Mouse (Mus musculus) forebrain, embryonic 14.5 days (tissue): ENCODE measurements at regions not wholly inside any gene's neighbourhood (a gene's known extent, or its start where the extent isn't known, plus 50 kb on each side); places are given as distances from the start of the nearest gene placed in this dataset.

Source experiments
- ATAC-seq: fragments of 200-750 bp; cut with Nextera tagmentation; 2 replicates; pipeline ENCODE4 v1.8.0; 2017; ENCODE audit warnings: mild to moderate bottlenecking, moderate library complexity
- DNase-seq: peaks from one replicate; pipeline ENCODE4 v3.0.0-alpha.2; 2015; ENCODE audit warnings: low spot score
- H3K27ac ChIP-seq: fragments of 300-500 bp; sonication (generic); 2 replicates; pipeline ENCODE4 v1.5.1; 2014; ENCODE audit warnings: low read depth, mild to moderate bottlenecking, control low read depth, low read length, moderate library complexity
- H3K27me3 ChIP-seq: fragments of 300-500 bp; sonication (generic); replicated peaks from 2 replicates; pipeline ENCODE4 v1.6.1; 2014; ENCODE audit warnings: low read length, control low read depth, mixed read lengths; ENCODE audit not compliant: control insufficient read depth, insufficient read depth
- H3K36me3 ChIP-seq: fragments of 300-500 bp; sonication (generic); 2 replicates; pipeline ENCODE4 v1.6.1; 2014; ENCODE audit warnings: low read length, control low read depth; ENCODE audit not compliant: control insufficient read depth, insufficient read depth
- H3K4me1 ChIP-seq: fragments of 300-500 bp; sonication (generic); 2 replicates; pipeline ENCODE4 v1.6.1; 2014; ENCODE audit warnings: antibody characterized with exemption, low read length, control low read depth; ENCODE audit not compliant: control insufficient read depth, insufficient read depth
- H3K4me2 ChIP-seq: fragments of 300-500 bp; sonication (generic); 2 replicates; pipeline ENCODE4 v1.6.1; 2014; ENCODE audit warnings: mild to moderate bottlenecking, control low read depth, low read length
- H3K4me3 ChIP-seq: fragments of 300-500 bp; sonication (generic); 2 replicates; pipeline ENCODE4 v1.5.1; 2014; ENCODE audit warnings: low read depth, low read length, control low read depth
- H3K9ac ChIP-seq: fragments of 300-500 bp; sonication (generic); 2 replicates; pipeline ENCODE4 v1.6.1; 2014; ENCODE audit warnings: mild to moderate bottlenecking, low read length, control low read depth, moderate library complexity
- H3K9me3 ChIP-seq: fragments of 300-500 bp; sonication (generic); replicated peaks from 2 replicates; pipeline ENCODE4 v1.6.1; 2016; ENCODE audit warnings: low read length, control low read depth, mixed read lengths; ENCODE audit not compliant: control insufficient read depth
- WGBS: fragments of 180-500 bp; shearing (Covaris S2); extraction: QIAGEN DNeasy Blood & Tissue Kit; methylation state at CpG from one replicate; pipeline ENCODE4 v1.1.7; 2014; 5-methylcytosine and 5-hydroxymethylcytosine counted together

DNA sequence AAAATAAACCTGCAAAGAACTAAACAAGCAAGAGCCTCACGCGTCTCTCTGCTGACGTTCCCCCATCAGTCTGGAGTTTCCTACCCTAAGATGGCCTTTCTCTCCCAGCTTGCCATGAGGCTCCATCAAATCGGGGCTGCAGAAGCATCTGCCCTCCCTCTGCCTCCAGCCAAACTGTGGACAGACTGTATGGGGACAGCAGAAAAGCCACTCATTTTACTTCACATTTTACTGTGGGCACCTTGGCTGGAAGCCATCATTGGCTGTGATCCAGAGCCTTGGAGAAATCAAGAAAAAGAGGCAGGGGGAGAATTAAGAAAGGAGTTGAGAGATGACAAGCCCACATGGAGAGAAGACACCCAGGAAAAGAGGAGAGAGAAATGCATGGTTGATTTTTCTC is 225.9 kb upstream of the 3110018I06Rik start:
- peak; percentile 69 for DNase-seq
- WGBS: 71% methylated on average over 4 of the region's 4 CpGs
- no peak overlapping the region for H3K27ac ChIP-seq
- no peak overlapping the region for H3K9ac ChIP-seq
- no peaks in the 10 kb centered on the region for H3K4me1 ChIP-seq
- no peak overlapping the region for H3K4me2 ChIP-seq
- H3K4me3 ChIP-seq: no peak overlapping the region
- H3K27me3 ChIP-seq: no peaks in the 10 kb centered on the region
- H3K36me3 ChIP-seq: no peaks in the 10 kb centered on the region
- 0 out of 2 replicates have a peak, but pooled peaks have one; percentile 15 for ATAC-seq
- H3K9me3 ChIP-seq: no peaks in the 10 kb centered on the region

DNA sequence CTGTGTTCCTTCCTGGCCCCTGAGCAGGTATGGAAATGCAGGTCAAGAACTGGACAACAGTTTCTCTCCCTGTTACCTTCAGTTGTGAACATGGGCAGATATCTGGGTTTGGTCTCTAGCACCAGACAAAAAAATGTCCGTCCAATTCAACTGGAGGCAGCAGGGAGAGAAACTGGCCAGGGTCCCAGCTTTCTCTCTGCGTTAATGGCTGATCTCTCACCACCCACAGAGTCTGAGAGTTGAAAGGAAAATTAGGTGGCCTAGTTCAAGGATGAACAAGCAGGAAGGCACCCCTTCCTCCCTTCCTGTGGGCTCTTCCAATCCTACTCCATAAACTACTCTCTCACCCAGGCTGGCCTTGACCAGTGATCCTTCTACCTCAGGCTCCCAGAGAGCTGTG is 221.7 kb upstream of the 3110018I06Rik start:
- Histone ChIP-seq H3K27ac (no peak overlapping the region), H3K9me3 (no peaks in the 10 kb centered on the region), H3K9ac (no peak overlapping the region), H3K36me3 (no peaks in the 10 kb centered on the region), H3K4me3 (no peak overlapping the region), H3K4me2 (no peak overlapping the region), H3K27me3 (no peaks in the 10 kb centered on the region), H3K4me1 (no peaks in the 10 kb centered on the region)
- WGBS: 20% methylated on average over 2 of the region's 2 CpGs
- no peak for ATAC-seq
- DNase-seq: no peak

DNA sequence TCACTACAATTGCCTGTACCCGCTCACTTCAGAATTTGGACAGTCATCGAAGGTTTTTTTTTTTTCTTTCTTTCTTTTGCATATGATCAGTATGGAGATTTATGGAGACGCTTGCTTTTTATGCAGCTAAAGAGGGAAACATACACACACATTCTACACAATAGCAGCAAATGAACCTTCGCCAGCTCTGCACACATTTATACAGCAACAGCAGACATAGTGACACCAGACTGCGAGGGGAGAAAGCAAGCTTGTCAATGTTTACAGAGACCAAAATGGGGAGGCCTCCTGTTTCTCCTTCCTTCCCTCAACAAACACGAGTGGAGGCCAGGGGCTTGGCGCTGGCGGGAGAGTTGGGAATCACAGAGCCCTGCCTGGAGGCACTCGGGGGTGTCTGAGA is 202.8 kb upstream of the 3110018I06Rik start:
- Histone ChIP-seq H3K4me2 (no peak overlapping the region), H3K9ac (no peak overlapping the region), H3K27me3 (no peaks in the 10 kb centered on the region), H3K27ac (peak overlapping the region; percentile 27; the same call in 1 of the 2 replicates), H3K4me1 (peaks cover 4% of the 10 kb centered on the region), H3K9me3 (no peaks in the 10 kb centered on the region), H3K4me3 (no peak overlapping the region), H3K36me3 (no peaks in the 10 kb centered on the region)
- WGBS: 48% methylated on average over 9 of the region's 9 CpGs
- DNase-seq (peak; percentile 62), ATAC-seq (no peak)

DNA sequence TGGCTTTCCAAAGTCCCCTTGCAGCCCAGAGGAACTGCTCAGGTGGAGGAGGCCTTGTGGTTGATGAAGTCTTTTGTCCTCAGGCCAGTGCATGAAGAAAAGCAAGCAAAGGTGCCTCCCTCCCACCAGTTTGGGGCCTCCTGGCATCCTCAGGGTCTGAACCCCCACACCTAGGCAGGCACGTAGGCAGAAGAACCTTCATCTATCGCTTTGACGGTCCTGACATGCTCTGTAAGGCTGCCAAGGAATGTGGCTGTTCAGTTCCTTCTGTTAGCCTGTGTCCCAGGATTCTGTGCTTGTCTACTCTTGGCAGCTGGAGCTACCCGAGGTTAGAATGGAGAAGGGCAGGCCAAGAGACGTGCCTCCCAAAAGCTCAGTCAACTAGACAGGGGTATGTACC is 197.1 kb upstream of the 3110018I06Rik start:
- H3K4me3 ChIP-seq: no peak overlapping the region
- no peaks in the 10 kb centered on the region for H3K36me3 ChIP-seq
- no peak overlapping the region for H3K27ac ChIP-seq
- H3K4me1 ChIP-seq: no peaks in the 10 kb centered on the region
- ATAC-seq (no peak), DNase-seq (no peak)
- H3K9ac ChIP-seq: no peak overlapping the region
- H3K4me2 ChIP-seq: no peak overlapping the region
- WGBS: 73% methylated on average over 5 of the region's 5 CpGs
- H3K9me3 ChIP-seq: no peaks in the 10 kb centered on the region
- no peaks in the 10 kb centered on the region for H3K27me3 ChIP-seq

DNA sequence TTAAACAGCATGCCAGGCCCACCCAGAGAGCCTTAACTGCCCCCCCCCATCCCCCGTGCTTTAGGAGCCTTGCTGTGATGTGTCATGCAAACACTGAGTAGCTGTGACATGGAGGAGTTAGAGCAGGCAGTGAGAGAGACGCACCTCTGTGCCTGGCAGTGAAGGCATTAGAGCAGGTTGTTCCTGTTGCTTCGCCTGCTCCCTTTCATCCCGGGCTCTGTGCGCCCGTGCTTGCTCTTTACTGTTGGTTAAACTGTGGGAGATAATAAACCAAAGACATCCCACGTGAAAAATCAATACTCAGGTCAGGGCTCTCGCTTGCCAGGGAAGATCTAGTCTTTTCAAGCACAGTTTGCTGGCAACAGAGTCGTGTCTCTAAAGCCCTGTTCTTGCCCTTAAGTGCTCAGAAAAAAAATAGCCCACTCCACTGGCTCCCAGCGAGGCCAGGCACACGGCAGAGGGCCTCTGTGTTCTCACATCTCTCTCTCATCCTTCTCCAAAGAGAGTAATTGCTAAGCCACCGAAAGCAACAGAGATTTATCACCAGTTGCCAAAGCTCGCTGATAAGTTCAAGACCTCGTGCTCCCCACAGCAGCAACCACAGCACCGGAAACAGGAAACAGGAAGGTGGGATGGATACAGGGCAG is 181.2 kb upstream of the 3110018I06Rik start:
- Histone ChIP-seq H3K9me3 (no peaks in the 10 kb centered on the region), H3K4me1 (no peaks in the 10 kb centered on the region), H3K36me3 (no peaks in the 10 kb centered on the region), H3K27me3 (no peaks in the 10 kb centered on the region), H3K27ac (no peak overlapping the region), H3K4me2 (no peak overlapping the region), H3K4me3 (no peak overlapping the region), H3K9ac (no peak overlapping the region)
- no peak for ATAC-seq
- peak; percentile 35 for DNase-seq
- 64% methylated on average over 15 of the region's 15 CpGs for WGBS

DNA sequence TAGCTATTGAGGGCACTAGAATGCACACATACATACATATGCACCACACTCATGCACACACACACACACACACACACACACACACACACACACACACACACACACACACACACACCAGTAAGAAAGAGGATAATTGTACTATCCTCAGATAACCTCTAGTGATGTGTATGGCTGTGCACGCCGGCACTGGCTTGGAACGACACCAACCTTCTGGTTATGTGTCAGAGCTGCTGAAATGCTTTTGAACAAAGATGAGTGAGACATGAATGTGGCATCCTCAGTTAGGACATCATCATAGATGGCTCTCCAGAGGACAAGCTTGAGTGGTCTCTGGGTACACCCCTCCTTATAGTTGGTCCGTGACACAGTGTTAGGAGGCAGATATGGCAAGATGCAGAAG is 173.0 kb upstream of the 3110018I06Rik start:
- H3K9ac ChIP-seq: no peak overlapping the region
- H3K4me3 ChIP-seq: no peak overlapping the region
- no peaks in the 10 kb centered on the region for H3K36me3 ChIP-seq
- H3K9me3 ChIP-seq: no peaks in the 10 kb centered on the region
- no peaks in the 10 kb centered on the region for H3K27me3 ChIP-seq
- H3K4me1 ChIP-seq: no peaks in the 10 kb centered on the region
- 89% methylated on average over 4 of the region's 4 CpGs for whole genome bisulfite sequencing
- H3K27ac ChIP-seq: no peak overlapping the region
- no peak overlapping the region for H3K4me2 ChIP-seq
- DNase-seq: peak; percentile 34
- no peak for ATAC-seq

DNA sequence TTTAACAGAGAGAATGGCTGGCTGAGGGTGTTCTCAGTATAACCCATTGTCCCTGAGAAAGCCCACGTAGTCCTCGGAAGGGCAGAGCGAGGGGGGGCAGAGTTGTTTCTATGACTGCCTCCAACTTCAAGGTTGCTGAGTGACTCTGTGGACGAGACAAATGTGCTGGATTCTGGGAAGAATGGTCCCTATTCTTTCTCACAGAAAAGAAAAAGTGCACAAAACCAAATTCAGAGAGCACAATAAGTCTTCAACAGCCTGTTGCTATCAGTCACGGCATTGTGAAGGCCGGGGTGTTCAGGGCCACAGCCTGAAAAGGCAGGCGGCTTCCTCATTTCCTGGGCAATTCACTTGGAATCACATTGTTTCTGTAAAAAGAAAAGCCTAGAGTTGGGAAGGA is 165.6 kb upstream of the 3110018I06Rik start:
- 64% methylated on average over 7 of the region's 7 CpGs for WGBS
- DNase-seq (no peak), ATAC-seq (no peak)
- no peaks in the 10 kb centered on the region for H3K9me3 ChIP-seq
- H3K4me2 ChIP-seq: no peak overlapping the region
- no peak overlapping the region for H3K27ac ChIP-seq
- no peaks in the 10 kb centered on the region for H3K36me3 ChIP-seq
- no peak overlapping the region for H3K9ac ChIP-seq
- no peaks in the 10 kb centered on the region for H3K4me1 ChIP-seq
- H3K4me3 ChIP-seq: no peak overlapping the region
- no peaks in the 10 kb centered on the region for H3K27me3 ChIP-seq

DNA sequence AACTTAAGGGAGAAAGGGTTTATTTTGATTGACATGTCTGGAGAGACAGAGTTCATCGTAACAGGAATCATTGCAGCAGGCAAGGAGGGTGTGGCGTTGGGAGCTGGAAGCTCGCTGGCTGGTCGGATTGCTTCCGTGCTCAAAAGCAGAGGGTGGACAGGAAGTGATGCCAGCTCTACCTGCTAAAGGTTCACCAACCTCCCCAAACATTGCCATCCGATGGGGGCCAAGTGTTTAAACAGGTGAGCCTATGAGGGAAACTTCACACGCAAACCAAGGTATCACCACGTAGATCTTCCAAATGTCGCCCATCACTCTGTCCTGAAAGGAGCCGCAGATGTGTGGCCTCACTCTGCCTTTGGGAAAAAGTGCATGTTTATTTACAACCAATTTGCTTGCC is 162.3 kb upstream of the 3110018I06Rik start:
- H3K4me3 ChIP-seq: no peak overlapping the region
- no peaks in the 10 kb centered on the region for H3K36me3 ChIP-seq
- DNase-seq (no peak), ATAC-seq (no peak)
- no peaks in the 10 kb centered on the region for H3K4me1 ChIP-seq
- H3K27me3 ChIP-seq: no peaks in the 10 kb centered on the region
- WGBS: 96% methylated on average over 10 of the region's 10 CpGs
- H3K4me2 ChIP-seq: no peak overlapping the region
- H3K9me3 ChIP-seq: no peaks in the 10 kb centered on the region
- H3K9ac ChIP-seq: no peak overlapping the region
- H3K27ac ChIP-seq: no peak overlapping the region

DNA sequence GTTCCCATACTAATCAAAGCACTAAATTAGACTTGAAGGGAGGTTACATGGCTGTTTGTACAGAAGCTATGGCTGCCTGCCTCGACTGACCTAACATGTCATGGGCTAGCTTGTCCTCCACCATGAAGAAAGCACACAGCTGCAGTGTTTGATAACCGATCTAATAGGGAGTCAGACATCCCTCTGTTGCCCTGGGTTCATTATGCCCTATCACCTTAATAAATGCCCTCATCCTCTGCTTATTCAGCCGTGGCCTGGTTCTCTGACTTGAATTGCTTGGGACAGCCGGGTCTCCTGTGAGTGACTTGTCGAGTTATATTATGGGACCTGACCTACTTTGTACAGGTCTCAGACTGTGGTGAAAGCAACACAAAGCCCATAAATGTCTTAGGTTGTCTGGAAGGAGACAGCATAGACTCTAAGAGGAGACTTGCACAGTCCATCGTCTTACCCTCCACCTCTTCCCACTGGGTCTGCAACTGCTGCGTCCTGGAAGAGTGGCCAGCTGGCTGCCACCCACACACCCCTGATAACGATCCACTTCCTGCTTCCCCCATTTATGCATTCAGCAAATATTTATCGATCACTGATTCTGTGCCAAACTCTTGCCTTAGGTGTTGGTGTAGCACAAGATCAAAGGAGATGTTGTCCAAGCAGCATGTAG is 161.2 kb upstream of the 3110018I06Rik start:
- H3K36me3 ChIP-seq: no peaks in the 10 kb centered on the region
- no peak for ATAC-seq
- no peaks in the 10 kb centered on the region for H3K4me1 ChIP-seq
- no peaks in the 10 kb centered on the region for H3K9me3 ChIP-seq
- H3K4me2 ChIP-seq: no peak overlapping the region
- no peak overlapping the region for H3K9ac ChIP-seq
- 84% methylated on average over 9 of the region's 9 CpGs for WGBS
- DNase-seq: no peak
- H3K27ac ChIP-seq: no peak overlapping the region
- H3K4me3 ChIP-seq: no peak overlapping the region
- H3K27me3 ChIP-seq: no peaks in the 10 kb centered on the region
